Mouse (Mus musculus): Measurements from ENCODE around the gene Tal1. TPM values are rescaled to one million over a fixed set of nuclear protein-coding genes. Genes with fewer than 3 reads are reported as not detected.

The Tal1 gene
- total RNA-seq, 1 experiment from 2014 or later, result 1.5 TPM

DNA sequence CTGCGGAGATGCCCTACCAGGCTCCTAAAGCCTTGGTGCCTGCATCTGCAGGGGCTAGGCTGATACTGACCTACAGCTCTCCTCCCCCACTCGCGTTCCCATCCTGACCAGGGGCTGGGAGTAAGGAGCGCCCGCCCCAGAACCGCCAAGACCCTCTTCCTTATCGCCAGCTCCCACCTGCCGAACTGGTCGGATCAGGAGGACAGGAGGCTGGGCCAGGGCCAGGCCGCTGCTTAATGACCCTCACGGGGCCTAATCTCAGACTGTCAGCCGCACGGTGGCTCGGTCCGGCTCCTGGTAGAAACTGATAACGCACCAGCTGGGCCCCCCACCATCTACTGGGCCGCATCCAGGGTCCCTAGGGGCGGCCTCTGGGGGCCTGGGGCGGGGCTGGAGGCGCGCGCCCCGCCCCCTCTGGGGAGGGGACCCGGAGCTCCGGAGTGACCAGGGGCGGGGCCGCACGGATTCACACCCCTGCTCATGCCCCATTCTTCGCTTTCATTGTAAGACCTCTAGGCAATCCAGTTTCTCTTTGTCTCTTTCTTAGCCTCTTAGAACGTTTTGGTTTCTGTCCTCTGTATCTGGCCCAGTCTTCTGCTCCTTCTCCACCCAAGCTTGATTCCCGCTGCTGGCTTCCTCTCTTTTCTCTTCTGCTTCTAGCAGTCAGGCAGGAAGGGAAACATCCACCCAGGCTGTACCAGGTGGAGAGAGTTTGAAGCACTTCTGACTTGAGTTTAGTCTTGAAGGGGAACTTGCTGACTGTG, 39.6 kb downstream of the Tal1 start:
- no peak for ATAC-seq (ENCODE audit: extremely low read depth, insufficient number of reproducible peaks, low FRiP score, poor library complexity, severe bottlenecking)

DNA sequence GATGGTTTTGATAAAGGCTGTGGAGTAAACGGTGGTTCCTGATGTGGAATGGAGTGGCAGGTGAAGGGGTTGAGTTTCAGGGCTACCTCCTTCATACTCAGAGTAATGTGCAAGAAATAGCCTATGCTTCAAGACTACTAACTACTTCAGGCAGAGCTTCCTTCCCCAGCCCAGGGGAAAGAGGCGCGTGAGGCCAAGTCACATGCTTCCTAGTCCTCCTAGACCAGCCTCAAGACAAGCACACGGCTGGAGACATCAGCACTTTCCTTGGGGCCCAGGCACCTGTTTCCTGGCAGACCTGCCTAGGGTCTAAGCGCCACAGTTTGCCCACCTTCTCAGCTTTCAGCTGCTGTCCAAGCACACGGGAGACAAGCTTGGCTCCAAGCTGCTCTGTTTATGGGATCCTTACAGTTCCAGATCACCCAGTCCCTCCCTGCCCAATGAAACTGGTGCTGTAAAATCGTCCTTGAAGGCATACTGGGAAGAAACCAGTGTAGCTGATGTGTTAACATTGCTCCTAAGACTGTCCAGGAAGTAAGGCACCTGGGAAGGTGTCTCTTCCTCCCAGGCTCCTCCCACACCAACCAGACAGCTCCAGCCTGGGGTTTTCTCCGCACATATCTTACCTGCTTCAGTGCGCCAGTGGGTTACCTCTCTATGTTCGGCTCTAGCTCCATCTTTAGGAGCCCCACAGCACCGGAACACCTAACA, 40.4 kb downstream of the Tal1 start:
- no peak for ATAC-seq (ENCODE audit: extremely low read depth, insufficient number of reproducible peaks, low FRiP score, poor library complexity, severe bottlenecking)

DNA sequence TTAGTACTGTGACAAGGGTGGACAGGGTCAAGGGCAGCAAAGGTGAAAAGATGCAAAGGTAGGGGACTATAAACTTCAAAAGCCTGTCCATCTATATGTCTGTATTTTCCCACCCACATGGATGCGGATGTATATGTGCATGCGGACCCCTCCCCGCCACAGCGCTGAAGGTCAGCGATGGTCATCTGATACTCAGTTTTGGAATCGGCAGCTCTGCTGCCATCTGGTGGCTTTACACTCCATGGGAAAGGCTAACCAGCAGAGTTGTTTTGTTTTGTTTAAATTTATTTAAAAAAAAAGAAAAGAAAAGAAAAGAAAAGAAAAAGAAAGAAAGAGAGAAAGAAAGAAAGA, 40.9 kb downstream of the Tal1 start:
- ATAC-seq (ENCODE audit: extremely low read depth, insufficient number of reproducible peaks, low FRiP score, poor library complexity, severe bottlenecking), result no peak

DNA sequence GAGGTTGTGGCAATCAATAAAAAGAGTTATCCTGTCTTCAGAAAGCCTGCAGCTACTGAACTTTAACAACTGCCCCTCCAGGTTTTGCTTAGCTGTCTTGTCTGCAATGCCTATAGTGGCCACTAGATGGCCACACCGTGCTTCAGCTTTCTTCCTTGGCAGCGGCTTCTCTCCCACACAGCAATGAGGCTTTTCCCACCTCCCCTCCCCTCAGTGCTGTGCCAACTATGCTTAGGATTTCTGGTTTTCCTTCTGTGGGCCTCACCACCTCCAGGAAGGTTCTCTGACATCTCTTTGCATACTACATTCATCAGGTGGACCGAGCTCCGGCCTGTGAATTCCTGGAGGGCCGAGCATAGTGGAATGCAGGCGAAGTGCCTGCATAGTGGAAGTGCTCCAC, 45.5 kb downstream of the Tal1 start:
- peak; percentile 80 for ATAC-seq (ENCODE audit: extremely low read depth, insufficient number of reproducible peaks, low FRiP score, poor library complexity, severe bottlenecking)

DNA sequence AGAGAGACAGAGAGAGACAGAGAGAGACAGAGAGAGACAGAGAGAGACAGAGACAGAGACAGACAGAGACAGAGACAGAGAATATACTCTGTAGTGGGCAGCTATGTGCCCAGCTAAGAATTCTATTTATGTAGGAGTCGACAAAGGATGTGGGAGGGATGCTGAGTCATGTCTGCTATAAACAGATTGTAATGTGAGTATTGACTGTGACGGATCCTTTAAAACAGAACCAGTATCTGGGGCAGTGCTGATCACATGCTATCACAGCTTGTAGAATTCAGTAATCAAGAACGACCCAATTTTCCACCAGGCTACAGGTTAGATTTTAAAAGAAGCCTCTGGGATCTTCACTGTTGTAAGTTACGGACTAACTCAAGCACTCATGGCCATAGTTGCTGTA, 47.3 kb downstream of the Tal1 start:
- no peak for ATAC-seq (ENCODE audit: extremely low read depth, insufficient number of reproducible peaks, low FRiP score, poor library complexity, severe bottlenecking)

DNA sequence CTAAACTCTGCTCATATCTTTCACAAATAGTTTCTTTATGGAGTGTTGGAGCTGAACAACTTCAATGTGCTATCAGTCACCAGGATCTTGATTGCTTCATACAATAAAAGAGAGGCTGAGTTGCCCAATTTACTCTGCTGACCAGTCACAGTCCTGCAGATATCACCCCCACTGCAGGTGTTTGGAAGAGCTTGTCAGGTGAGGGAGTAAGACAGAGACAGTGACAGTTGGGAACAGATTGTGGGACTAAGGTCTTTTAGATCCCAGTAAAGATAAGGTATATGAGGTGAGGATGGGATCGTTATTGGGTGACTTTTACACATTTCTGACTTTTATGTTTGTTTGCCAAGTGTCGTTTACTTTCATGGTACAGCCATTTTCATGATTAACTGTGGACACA, 54.9 kb downstream of the Tal1 start:
- ATAC-seq (ENCODE audit: extremely low read depth, insufficient number of reproducible peaks, low FRiP score, poor library complexity, severe bottlenecking), result no peak

DNA sequence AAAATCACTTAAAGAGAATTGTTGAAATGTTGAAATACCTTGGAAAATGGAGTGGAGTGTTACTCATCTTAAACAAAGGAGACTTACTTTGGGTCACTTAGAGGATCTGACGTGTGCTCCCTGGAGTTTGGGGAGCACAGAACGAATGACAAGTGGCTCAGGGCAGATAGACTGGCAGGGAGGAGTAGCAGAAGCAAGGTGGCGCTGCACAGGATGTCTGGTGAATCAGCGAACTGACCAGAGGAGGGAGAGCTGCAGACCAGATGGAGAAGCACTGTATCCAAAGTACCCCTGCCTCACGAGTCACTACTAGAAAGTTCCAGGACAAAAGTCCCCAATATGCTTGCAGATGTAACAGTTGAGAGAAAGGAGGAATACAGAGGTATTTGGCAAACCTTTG, 57.0 kb downstream of the Tal1 start:
- ATAC-seq (ENCODE audit: extremely low read depth, insufficient number of reproducible peaks, low FRiP score, poor library complexity, severe bottlenecking), result no peak

DNA sequence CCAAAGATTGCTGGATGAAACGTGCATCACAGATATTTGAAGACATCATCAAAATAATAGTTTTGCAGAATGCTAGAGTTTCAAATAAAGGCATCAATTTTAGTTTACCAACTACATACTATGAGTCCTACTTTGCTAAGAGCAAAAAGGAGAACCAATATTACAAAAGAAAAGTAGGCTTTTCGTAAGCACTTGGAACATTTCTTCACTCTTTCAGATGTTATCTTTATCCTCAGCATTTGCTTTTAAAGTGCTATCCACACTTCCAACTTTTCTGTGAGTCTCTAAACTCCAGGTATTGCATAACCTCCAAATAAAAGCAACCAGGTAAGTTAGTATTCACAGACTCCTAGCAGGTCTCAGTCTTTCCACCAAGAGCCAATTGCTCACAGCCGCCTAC, 63.4 kb downstream of the Tal1 start:
- ATAC-seq (ENCODE audit: extremely low read depth, insufficient number of reproducible peaks, low FRiP score, poor library complexity, severe bottlenecking), result no peak

DNA sequence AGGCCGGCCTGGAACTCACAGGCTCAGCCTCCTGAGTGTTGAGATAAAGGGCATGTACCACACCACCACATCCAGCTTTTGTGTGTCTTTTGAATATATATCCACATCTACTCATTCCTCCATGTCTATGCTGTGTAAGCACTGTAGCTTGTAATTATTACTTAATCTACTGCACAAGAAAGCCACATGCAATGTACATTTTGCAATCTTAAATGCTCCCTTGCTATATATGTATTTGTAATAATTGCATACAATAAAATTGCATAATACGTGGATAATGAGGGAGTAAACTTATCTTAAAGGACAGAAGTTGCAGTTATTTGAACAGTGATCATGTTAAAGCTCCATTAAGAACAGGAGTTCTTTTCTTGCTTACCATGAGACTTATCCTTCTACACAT, 64.9 kb downstream of the Tal1 start:
- no peak for ATAC-seq (ENCODE audit: extremely low read depth, insufficient number of reproducible peaks, low FRiP score, poor library complexity, severe bottlenecking)

Other genes with a start within 250 kb of the Tal1 start
- not detected in 2 replicates for gene Gm12830, start 234.7 kb upstream of the Tal1 start, total RNA-seq (2017)
- gene Foxd2, start 147.6 kb upstream of the Tal1 start, total RNA-seq (2017), result 0.61 and 1.3 TPM in 2 replicates
- gene Foxe3, start 130.4 kb upstream of the Tal1 start, total RNA-seq (2017), result not detected in 2 replicates
- gene Cmpk1, start 69.2 kb upstream of the Tal1 start, total RNA-seq (2017), result 62.5 and 78.5 TPM in 2 replicates
- 0.74 TPM in 1 of 2 replicates, not detected in the other for gene Stil, start 56.3 kb upstream of the Tal1 start, total RNA-seq (2017)
- 1.8 and 2.9 TPM in 2 replicates for gene Pdzk1ip1, start 32.3 kb downstream of the Tal1 start, total RNA-seq (2017)
- not detected in 2 replicates for gene Cyp4x1, start 77.9 kb downstream of the Tal1 start, total RNA-seq (2017)
- not detected in 2 replicates for gene Cyp4a29, start 185.7 kb downstream of the Tal1 start, total RNA-seq (2017)
- not detected in 2 replicates for gene Cyp4a12a, start 242.6 kb downstream of the Tal1 start, total RNA-seq (2017)